Mouse (Mus musculus) heart, adult 2 months (tissue): Measurements from ENCODE around the gene Wdfy3. TPM values are rescaled to one million over a fixed set of nuclear protein-coding genes. Genes with fewer than 3 reads are reported as not detected.
"Not testable (repeated sequence)": the region's sequence is repeated elsewhere in the genome, so short reads cannot be mapped to it uniquely, and the experiment has no call there.

Experiments used
- DNase-seq, 2 experiments: peaks; one replicate each; pipeline ENCODE4 v3.0.0; 2021
- H3K27ac ChIP-seq: fragments of 200-600 bp; 2 replicates; pipeline ENCODE4 v1.8.1; 2022
- H3K27me3 ChIP-seq: fragments of 200-500 bp; 2 replicates; pipeline ENCODE4 v1.6.1; 2012; ENCODE audit warnings: mild to moderate bottlenecking, low read length, inconsistent platforms, mixed read lengths; ENCODE audit not compliant: control insufficient read depth, insufficient read depth
- H3K36me3 ChIP-seq: fragments of 200-500 bp; 2 replicates; pipeline ENCODE4 v1.6.1; 2012; ENCODE audit warnings: low read length, inconsistent platforms; ENCODE audit not compliant: control insufficient read depth, insufficient read depth
- H3K4me1 ChIP-seq: fragments of 200-500 bp; 2 replicates; pipeline ENCODE4 v1.6.1; 2011; ENCODE audit warnings: low read length; ENCODE audit not compliant: control insufficient read depth, insufficient read depth
- H3K4me3 ChIP-seq: fragments of 200-600 bp; 2 replicates; pipeline ENCODE4 v1.8.1; 2022
- H3K79me2 ChIP-seq: fragments of 200-500 bp; replicated peaks from 2 replicates; pipeline ENCODE4 v1.6.1; 2012; ENCODE audit warnings: mild to moderate bottlenecking, inconsistent platforms, low read length, moderate library complexity, mixed read lengths; ENCODE audit not compliant: control insufficient read depth, insufficient read depth
- H3K9ac ChIP-seq: fragments of 200-500 bp; 2 replicates; pipeline ENCODE4 v1.6.1; 2012; ENCODE audit warnings: low read depth, mild to moderate bottlenecking, control low read depth, inconsistent platforms, low read length, mixed read lengths
- CTCF ChIP-seq: fragments of 200-600 bp; IDR thresholded peaks from 2 replicates; pipeline ENCODE4 v1.8.1; 2022; ENCODE audit warnings: antibody characterized with exemption, mild to moderate bottlenecking, moderate library complexity
- EP300 ChIP-seq: fragments of 200-500 bp; IDR thresholded peaks from 2 replicates; pipeline ENCODE4 v1.6.1; 2011; ENCODE audit warnings: low read depth, low read length, control low read depth; ENCODE audit not compliant: insufficient read depth
- POLR2A ChIP-seq: fragments of 200-500 bp; IDR thresholded peaks from 2 replicates; pipeline ENCODE4 v1.6.1; 2011; ENCODE audit warnings: mild to moderate bottlenecking, low read depth, low read length, control low read depth; ENCODE audit not compliant: insufficient read depth
- WGBS: fragments of 180-500 bp; shearing (Covaris S2); methylation state at CpG from one replicate; pipeline ENCODE4 v1.1.7; 2018; 5-methylcytosine and 5-hydroxymethylcytosine counted together
- intact Hi-C: fragments of 180-260 bp; cut with DNase I; formaldehyde crosslinking; loops from one replicate; pipeline ENCODE4 v1.15.1; 2025
- polyA plus RNA-seq: library from polyadenylated mRNA; depleted of rRNA; stranded (reverse); fragments of >200 nt; gene quantifications from 2 replicates; pipeline ENCODE4 v1.2.3, GENCODE M21; 2012
- total RNA-seq, 2 experiments: library from RNA; stranded (reverse); gene quantifications; 2 replicates each; pipeline ENCODE4 v1.2.3; 2021

Gene Wdfy3
- total and polyA plus RNA-seq, 3 experiments, result 11.6 to 29.3 (median 29.0) TPM

DNA sequence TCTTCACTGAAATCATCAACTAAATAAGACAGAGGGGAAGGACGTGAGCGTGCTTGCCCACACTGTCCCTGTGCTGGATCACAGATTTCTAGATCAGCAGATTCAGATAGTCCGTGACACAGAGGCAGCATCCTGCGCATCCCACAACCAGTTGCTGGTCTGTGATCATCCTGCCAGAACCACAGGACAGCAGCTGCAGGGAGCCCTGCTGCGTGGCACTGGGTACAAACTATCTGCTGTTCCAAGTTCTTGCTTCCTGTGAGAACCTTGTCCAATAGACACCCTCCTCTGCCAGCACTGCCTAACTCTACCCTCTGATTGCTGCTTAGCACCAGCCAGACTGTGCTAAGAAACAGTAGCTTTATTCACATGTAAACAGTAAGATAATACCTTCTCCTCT is 150.2 kb downstream of the Wdfy3 start:
- no peaks in the 10 kb centered on the region for H3K36me3 ChIP-seq
- no peaks in the 10 kb centered on the region for H3K4me1 ChIP-seq
- H3K79me2 ChIP-seq, result no peaks in the 10 kb centered on the region
- no peak overlapping the region for H3K9ac ChIP-seq
- intact Hi-C loops, result no loop called here
- DNase-seq, result no peak
- no peak overlapping the region for H3K27ac ChIP-seq
- 94% methylated on average over 5 of the region's 5 CpGs for WGBS
- TF ChIP-seq EP300, result no peak
- TF ChIP-seq CTCF, result no peak
- TF ChIP-seq POLR2A, result no peak
- no peaks in the 10 kb centered on the region for H3K27me3 ChIP-seq
- no peak overlapping the region for H3K4me3 ChIP-seq

DNA sequence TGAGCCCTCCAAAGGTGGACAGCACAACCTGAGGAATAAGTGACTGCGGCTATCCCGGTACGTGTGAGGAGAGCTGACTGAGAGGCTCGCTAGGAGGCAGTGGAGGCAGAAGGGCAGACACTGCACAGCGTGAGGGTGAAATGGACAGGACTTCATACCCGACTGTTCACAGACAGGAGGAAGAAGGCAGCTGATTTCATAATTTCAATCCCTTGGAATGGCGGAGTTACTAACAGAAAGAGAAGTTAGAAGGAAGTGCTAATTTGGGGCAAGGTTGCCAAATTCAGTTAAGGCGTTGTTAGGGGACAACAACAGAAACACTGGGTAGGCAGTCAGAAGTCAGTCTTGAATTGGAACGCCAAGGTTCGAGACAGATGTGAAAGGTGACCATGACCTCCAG is 160.3 kb downstream of the Wdfy3 start:
- Histone ChIP-seq H3K36me3 (peaks cover 3% of the 10 kb centered on the region; the same call in 1 of the 2 replicates), H3K27ac (no peak overlapping the region), H3K4me1 (no peaks in the 10 kb centered on the region), H3K9ac (no peak overlapping the region), H3K4me3 (no peak overlapping the region), H3K79me2 (no peaks in the 10 kb centered on the region), H3K27me3 (no peaks in the 10 kb centered on the region)
- 94% methylated on average over 10 of the region's 10 CpGs for WGBS
- no peak for DNase-seq
- TF ChIP-seq POLR2A (no peak), CTCF (no peak), EP300 (no peak)
- intact Hi-C loops, result no loop called here

DNA sequence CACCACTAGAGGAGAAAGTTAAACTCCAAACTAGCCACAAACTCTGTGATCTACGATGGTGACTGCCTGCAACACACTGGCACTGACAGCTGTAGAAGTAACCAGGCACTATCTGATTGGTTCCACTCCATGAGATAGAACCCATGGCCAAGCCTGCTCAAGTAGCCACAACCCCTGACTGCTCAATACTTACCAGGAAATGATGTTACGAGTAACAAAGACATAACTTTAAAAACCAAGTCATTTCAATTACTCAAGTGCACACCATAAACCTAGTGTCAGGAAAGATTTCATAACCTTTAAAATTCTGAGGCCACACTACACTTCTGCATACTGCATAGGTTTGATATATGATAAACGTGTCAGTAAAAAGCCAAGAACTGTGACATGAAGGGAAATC is 164.1 kb downstream of the Wdfy3 start:
- Histone ChIP-seq H3K36me3 (peaks cover 4% of the 10 kb centered on the region; the same call in 1 of the 2 replicates), H3K9ac (no peak overlapping the region), H3K4me1 (no peaks in the 10 kb centered on the region), H3K27ac (no peak overlapping the region), H3K79me2 (no peaks in the 10 kb centered on the region), H3K4me3 (no peak overlapping the region), H3K27me3 (no peaks in the 10 kb centered on the region)
- TF ChIP-seq EP300 (no peak), CTCF (no peak), POLR2A (no peak)
- no peak for DNase-seq
- intact Hi-C loops, result no loop called here
- WGBS, result 93% methylated on average over 3 of the region's 3 CpGs

DNA sequence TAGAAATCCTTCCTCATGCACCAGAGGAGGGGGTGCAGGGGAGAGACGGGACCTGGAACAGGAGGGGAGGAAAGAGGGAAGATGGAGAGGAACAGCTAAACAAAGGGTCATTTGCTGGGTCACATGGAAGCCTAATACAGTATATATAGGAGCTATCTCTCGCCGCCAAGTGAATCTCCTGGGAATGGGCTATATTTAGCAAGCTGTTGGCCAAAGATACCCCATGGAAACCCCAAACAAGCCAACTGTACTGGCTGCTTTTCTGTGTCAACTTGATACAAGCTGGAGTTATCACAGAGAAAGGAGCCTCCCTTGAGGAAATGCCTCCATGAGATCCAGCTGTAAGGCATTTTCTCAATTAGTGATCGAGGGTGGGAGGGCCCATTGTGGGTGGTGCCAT is 164.9 kb downstream of the Wdfy3 start:
- intact Hi-C loops, DNase-seq, H3K36me3 ChIP-seq, H3K9ac ChIP-seq, H3K27me3 ChIP-seq, H3K4me3 ChIP-seq, H3K27ac ChIP-seq, H3K4me1 ChIP-seq, H3K79me2 ChIP-seq: not testable (repeated sequence)
- 30% methylated on average over 4 of the region's 4 CpGs for WGBS

DNA sequence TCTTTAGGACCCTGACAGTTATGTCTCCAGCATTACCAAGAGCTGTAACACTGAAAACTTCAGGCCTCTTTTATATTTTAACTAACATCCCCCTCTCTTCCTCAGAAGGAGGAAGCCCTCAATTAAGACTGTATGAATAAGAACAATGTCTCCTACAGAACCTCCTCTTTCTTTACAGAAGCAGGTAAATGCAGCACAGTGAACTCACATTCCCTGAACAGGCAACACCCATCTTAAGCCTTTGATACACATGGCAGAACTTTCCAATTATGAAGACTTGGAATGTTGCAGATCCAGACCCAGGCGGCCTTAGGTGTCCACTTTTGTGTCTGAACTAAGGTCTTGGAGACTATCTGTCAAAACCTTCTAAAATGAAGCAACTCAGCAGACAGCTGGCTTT is 167.0 kb downstream of the Wdfy3 start:
- TF ChIP-seq POLR2A, result no peak
- no peak for TF ChIP-seq CTCF
- no peak for TF ChIP-seq EP300
- WGBS, result 94% methylated on average over 1 of the region's 1 CpGs
- DNase-seq, result no peak
- Histone ChIP-seq H3K27ac (no peak overlapping the region), H3K27me3 (no peaks in the 10 kb centered on the region), H3K36me3 (peaks cover 4% of the 10 kb centered on the region; the same call in 1 of the 2 replicates), H3K4me3 (no peak overlapping the region), H3K4me1 (no peaks in the 10 kb centered on the region), H3K9ac (no peak overlapping the region), H3K79me2 (no peaks in the 10 kb centered on the region)
- intact Hi-C loops, result no loop called here

DNA sequence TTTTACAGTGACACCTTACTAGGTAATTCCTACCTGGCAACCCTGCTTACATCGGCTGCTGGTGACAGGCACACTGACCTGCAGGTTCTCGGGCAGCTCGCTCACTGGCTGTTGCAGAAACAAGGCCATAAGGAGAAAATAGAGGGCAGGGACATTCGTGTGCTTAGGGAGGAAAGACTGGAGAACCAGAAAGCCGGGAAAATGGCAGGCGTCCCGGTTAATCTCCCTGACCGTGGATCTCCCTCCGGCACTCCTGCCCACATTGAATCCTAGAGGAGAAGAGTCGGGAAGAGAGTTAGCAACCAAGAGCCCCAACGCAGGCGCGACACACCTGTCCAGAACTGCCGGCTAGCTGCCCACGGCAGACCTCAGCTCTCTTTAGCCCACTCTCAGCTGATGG is 169.7 kb downstream of the Wdfy3 start:
- Histone ChIP-seq H3K36me3 (peaks cover 2% of the 10 kb centered on the region; the same call in 1 of the 2 replicates), H3K4me3 (no peak overlapping the region), H3K79me2 (no peaks in the 10 kb centered on the region), H3K4me1 (no peaks in the 10 kb centered on the region), H3K9ac (no peak overlapping the region), H3K27me3 (no peaks in the 10 kb centered on the region), H3K27ac (no peak overlapping the region)
- DNase-seq, result no peak
- 97% methylated on average over 15 of the region's 15 CpGs for WGBS
- intact Hi-C loops, result no loop called here
- no peak for TF ChIP-seq POLR2A
- no peak for TF ChIP-seq CTCF
- no peak for TF ChIP-seq EP300

DNA sequence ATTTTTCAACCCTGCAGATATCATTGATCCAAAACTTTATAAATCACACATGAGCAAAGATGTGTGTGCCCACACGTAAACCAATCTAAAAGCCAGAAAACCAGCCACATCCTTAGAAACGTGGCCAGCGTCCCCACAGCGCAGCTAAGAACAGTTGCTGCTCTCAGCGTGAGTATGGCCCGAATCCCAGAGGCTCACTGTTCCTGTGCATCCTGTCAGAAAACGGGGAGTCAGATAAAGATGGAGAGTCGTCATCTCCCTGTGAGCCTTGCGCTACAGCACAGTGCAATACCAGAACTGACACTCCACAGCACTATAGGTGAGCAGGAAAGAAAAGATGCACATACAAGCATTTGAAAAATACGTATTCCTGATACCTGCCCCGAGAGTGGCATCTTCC is 172.9 kb downstream of the Wdfy3 start:
- intact Hi-C loops, result no loop called here
- no peaks in the 10 kb centered on the region for H3K79me2 ChIP-seq
- H3K27ac ChIP-seq, result no peak overlapping the region
- DNase-seq, result no peak
- TF ChIP-seq POLR2A, result no peak
- no peak for TF ChIP-seq CTCF
- TF ChIP-seq EP300, result no peak
- no peak overlapping the region for H3K4me3 ChIP-seq
- 83% methylated on average over 11 of the region's 11 CpGs for WGBS
- H3K9ac ChIP-seq, result no peak overlapping the region
- no peaks in the 10 kb centered on the region for H3K36me3 ChIP-seq
- H3K27me3 ChIP-seq, result no peaks in the 10 kb centered on the region
- no peaks in the 10 kb centered on the region for H3K4me1 ChIP-seq
